Mouse (Mus musculus) ovary, postnatal 10 days (tissue): ENCODE measurements at regions not wholly inside any gene's neighbourhood (a gene's known extent, or its start where the extent isn't known, plus 50 kb on each side); places are given as distances from the start of the nearest gene placed in this dataset.

Source experiments
- DNase-seq: peaks from one replicate; pipeline ENCODE4 v3.0.0; 2022; ENCODE audit warnings: low spot score

DNA sequence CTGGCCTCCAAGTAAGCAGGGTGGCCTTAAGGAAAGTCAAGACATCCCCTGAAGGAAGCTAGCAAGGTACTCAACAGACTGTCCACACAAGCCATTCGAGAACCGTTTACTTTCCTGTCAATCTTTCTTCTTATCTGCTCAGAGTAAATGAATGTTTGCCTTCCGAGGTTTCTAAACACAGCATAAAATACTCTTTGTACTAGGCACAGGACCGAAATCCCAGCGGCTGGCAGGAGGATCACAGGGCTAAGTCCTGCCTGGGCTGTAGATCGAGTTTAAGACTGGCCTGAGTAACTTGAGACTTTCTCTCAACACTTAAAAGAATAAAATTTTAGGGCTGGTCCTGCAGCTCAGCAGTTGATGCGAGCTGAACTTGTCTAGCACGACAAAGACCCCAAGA is 175.9 kb downstream of the Bcl2l11 start:
- no peak for DNase-seq

DNA sequence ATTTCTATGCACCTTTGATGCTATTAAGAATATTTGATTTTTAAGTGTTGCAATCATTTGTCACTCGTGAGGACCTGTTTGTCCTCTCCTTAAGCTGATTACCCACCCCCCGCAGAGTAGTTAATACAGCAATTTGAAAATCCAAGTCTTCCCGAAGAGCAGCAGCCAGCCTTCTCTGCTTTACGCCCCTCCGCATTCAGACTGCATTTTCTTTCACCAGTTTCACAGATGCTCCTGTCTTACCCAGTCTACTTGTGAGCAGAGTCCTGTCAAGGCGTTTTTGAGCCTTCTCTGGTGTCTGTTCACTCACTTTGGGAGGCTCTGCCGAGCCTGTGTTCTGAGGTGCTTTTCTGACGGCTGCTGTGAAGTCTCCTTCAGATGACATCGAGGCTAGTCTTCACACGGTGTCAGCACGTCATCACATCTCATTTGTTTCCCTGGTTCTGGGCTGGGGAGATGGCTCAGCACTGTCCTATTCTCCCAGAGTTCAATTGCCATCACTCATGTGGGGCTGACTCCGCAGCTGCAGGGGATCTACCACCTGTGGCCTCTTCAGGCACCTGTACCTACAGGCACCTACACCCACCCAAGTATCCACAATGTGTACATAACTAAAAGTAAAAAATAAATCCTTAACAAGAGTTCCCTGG is 178.3 kb downstream of the Bcl2l11 start:
- DNase-seq = no peak

DNA sequence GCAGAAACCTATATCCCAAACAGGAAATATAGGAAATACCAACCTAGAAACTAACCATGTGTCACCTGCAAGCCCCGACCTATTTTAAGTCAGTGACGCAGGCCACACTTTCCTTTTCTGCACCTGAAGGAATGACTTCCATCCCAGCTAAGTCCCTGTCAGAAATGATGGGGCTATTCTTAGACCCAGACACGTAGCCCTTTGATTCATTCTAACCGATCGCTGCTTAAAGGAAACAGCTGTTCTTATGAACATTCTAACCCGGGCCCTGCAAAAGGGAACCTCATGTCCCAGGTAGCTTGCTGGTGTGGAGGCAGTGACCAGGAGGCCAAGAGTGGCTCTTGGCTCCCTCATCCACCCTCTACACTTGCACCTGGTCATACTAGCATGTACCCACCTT is 180.9 kb downstream of the Bcl2l11 start:
- no peak for DNase-seq

DNA sequence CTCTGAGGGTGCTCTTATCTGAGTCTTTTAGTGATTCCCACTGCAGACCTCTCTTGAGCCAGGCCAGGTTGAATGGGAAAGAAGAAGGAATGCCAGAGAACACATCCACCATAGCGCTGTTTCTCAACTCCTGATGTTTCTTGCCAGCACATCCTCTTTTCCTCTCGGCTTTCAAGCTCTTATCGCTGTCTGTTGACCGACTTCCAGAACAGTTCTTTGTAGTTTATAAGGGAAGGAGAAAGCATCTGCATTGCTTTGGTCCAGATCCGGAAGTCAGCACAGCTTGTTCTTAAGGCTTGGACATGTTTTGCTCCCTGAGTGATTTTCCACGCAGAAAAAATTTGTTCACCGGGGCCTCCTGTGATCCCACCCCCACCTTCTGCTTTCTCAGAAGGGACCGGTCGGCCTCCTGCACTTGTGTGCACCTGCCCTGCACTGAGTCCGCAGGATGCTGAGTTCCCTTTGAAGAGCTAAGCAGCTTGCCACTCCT is 183.7 kb downstream of the Bcl2l11 start:
- DNase-seq = no peak

DNA sequence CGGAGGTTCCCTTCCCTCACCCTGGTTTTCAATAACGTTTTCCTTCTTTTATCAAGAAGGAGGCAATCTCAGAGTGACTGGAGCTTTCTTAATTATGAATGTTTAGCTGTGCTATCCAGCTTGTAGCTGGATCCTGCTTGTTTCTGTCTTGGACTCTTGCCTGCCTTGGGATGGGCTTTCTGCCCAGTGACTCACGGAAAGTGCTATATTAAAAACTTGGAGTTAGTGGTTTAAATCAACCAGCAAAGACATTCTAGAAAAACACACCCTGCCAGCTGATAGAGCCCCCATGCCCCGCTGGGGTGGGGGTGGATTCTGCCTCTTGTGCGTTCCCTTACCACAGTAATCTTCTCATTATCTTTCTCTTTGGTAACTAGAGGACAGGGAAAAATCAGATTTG is 184.2 kb downstream of the Bcl2l11 start:
- DNase-seq = peak; percentile 75

DNA sequence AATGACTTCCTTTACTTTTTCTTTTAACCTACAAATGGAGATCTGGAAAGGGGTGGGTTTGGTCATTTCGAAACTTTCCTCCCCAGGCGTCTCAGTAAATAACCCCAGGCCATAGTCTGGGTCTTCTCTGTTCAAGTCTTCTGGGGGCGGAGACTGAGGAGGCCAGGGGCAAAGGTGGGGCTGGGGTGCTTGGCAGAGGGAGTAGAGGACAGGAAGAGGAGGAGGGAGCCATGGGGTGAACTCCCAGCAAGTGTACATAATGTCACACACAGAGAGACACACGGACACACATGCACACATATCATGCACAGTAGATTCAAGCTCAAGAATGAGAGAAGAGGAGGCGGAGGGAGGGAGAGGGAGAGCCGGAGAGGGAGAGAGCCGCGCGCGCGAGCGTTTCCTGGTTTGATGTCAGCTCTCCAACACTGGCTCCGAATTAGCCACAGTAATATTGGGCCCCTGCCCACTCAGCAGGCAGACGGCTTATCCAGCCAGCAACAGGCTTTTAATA is 186.3 kb downstream of the Bcl2l11 start:
- no peak for DNase-seq

DNA sequence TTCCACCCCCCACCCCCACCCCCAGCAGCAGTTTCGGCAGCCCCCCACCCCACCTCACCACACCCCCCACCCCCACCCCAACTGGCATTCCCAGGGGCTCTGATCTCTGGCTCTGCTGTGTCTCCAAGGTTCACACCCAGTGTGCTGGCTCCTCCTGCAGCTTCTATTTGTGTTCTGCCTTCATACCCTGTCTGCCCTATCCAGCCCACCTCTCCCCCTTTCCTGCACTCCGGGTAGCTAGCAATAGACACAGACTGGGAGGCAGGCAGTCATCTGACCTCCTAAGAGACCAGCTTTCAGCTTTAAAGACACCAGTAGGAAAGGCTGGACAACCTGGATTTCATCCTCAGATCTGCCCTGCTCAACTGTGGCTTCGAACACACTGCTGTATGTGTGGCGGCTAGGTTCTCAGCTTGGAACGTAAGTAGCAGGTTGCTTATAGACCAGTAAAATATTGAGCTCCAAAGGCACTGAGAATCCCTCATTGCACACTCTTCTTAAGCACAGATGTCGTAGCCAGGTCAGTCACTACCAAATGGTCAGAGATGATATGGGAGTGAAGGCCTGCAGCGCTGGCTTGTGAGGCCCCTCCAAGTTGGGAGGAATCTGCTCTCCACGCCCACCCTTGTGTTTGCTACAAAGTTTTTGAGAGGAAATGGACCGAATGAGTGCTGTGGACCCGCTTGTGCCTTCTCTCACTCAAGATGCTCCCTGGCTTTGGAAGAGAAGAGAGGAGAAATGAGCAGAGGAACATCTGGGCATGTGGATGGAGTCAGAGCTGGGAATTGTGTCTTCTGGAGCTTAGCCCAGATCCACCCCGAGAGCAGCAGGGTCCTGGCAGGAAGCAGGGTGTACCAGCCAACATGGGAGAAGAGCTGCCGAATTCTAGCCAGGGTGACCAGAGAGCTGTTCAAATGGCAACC is 187.1 kb downstream of the Bcl2l11 start:
- no peak for DNase-seq

DNA sequence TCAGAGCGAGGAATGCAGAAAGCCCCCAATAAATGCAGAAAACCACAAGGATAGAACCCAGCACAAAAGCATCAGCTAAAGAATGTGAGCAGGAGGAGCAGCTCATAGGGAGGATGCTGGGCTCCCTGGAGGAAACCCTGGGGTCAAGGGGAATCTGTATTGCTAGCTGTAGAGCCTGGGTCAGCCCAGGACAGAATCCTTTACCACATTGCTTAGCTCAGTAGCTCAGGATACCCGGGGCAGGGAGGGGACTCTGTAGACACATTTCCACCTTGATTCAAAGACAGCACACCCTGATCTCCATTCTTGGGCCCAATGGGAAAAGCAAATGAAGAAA is 187.7 kb downstream of the Bcl2l11 start:
- no peak for DNase-seq

DNA sequence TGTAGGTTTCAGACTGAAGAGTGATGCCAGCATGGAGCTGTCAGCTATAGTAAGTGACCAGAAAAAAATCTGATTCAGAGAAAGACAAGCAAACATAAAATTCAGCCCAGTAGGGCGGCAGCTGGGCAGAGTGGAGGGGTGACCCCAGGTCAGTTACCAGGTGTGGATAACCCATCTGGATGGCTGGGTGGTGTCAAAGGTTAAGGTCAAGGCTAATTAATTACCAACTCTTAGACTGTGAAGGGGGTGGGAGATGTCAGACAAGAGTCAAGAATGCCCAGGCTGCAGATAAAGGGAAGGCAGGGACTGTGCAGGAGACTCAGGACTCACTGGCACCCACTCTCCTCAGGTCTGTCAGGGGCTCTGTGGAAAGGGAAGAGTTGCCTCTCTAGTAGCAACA is 188.1 kb downstream of the Bcl2l11 start:
- DNase-seq = no peak

DNA sequence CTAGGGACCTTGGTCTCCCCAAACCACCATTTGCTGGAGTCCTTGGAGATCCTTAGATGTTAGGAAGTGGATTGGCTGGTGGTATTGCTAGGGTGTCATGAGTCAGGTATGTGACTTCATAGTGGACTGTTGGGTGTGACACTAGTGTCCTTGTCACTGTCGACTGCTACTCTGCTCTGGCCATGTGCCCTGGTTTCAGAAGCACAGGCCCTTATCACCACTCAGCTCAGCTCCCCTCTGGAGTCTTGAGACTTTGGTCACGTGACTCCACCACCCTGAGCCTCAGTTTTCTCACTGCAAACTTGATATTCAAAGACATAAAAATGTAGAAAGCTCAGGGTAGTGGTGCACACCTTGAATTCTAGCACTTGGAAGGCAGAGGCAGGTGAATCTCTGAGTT is 190.7 kb downstream of the Bcl2l11 start:
- DNase-seq = no peak

DNA sequence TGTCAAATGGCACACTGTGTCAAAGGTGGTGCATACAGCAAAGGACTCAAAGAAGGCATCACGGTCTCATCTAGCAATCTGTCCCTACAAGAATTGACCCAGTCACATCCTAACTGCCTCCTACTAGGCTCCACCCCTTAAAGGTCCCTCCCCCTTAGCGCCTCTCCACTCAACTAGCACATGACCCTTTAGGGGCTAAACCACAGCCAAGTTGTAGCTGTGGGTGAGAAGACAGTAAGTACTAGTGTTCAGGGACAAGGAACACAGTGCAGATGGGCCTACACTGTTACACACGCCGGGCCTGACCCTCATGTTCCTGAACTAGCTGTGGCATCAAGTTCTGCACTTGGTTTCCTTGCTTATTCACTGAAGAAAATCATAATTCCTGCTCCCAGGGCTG is 192.4 kb downstream of the Bcl2l11 start:
- DNase-seq = no peak

DNA sequence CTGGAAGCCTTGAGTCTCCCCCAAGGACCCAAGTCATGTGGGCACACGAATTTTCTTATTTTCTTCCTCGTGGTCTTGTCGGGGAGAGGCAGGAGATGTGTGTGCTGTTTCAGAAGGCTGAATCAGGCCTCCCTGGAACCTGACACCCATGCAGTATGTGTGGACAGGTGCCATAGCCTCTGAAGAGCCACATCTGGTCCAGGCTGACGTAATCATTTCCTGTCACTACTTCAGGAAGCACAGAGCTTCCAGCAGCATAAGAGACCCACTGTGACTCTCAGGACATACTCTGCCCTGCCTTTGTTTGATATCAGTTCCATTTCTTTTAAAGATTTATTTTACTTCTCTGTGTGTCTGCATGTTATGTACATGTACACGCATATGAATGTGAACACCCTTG is 193.1 kb downstream of the Bcl2l11 start:
- no peak for DNase-seq

DNA sequence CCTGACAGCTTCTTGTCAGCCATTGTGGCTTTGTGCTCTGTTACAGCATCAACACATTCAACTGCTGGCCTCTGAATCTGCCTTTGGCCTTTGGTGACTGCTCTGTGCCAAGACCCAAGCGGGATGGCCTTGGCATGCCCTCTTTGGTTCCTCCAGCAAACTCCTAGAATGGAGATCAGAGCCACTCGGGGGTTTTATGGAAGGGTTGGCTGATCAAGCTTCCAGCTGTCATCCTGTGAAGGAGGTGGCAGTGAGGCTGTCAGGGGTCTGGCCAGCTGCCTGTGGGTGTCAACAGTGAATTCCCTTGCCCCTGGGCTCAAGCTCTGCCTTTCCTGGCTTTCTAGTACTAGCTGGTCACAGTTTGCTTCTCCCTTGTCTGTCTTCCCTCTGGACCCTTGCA is 195.6 kb downstream of the Bcl2l11 start:
- DNase-seq = no peak

DNA sequence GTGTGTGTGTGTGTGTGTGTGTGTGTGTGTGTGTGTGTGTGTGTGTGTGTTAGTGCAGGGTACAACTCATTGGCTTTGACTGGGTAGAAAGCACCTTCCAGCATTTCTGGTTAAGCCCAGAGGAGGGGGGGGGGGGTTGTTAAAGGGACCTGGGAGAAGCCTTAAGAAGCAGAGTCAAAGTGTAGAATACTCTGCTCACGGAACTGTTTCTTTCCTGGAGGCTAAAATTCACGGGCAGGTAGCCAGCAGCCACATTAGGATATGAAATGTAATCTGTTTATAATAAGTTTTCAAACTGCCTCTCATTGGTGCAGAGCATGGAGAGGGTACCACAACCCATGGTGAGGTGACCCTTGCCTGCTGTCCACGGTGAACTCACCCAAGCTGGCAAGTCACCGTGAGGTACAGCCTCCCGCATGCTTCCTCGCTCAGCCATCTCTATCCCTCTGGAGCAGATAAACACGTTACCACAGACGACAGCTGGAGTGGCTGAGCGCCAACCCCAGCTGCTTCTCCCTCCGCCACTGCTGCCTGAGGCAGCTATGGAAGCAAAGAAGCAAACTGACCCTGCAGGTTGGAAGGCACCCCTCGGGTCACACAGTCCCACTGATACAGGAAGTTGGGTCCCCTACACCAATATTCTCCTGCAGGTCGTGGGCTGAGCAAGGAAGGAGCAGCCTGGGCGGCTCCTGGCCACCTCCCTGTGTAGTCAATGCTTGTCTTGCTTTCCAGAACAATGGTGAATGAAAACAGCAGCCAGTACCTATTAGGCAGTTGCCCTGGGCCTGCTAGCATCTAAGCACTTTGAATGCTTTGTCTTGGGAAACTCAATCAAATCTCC is 198.6 kb downstream of the Bcl2l11 start:
- DNase-seq = no peak

DNA sequence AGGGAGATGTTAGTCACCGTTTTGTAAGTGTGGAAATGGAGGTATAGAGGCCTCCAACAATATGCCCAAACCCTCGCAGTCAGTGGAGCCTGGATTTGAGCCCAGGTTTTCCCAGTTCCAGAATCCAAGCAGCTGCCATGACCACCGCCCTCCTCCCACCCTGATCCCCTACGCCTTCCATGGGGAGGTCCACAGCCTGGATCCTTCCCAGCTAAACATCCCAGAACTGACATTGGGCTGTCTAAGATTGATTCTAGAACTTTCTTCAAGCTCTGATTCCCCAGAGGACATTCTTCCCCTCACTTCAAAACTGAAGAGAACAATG is 199.2 kb downstream of the Bcl2l11 start:
- no peak for DNase-seq

DNA sequence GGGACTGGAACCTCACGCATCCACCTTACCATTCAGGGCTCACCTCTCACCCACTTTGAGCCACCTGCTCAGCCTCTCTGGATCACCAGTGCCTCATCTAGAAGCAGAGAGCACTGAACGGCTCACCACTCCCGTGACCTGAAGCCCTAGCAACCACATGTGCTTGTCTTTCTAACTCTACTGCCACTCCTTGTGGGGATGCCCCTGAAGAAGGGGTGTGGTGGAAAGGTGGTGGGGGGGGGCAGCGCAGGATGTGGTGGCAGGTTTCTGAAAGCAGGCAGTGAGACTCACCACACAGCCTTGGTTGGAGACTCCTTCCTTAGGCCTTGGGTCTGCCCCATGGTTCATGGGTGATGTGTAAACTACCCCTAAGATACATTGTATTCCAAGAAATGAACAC is 199.6 kb downstream of the Bcl2l11 start:
- no peak for DNase-seq

DNA sequence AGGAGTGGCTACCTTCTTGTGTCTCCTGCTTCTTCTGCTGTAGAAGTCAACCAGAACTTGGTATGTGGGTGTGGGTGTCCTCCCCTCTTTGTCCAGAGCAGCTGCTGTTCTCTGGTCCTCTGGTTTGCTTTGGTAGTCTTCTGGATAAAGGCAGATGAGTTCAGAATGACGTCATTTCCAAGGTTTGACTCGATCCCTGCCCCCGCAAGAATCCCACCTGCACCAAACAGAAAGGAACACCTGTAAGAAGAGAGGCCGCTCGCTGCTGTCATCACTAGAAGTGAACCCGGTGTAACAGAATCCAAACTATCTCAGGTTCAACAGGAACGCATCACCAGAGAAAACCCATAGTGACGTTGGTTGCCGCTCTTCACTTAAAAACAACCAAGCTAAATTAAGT is 205.0 kb downstream of the Bcl2l11 start:
- no peak for DNase-seq

DNA sequence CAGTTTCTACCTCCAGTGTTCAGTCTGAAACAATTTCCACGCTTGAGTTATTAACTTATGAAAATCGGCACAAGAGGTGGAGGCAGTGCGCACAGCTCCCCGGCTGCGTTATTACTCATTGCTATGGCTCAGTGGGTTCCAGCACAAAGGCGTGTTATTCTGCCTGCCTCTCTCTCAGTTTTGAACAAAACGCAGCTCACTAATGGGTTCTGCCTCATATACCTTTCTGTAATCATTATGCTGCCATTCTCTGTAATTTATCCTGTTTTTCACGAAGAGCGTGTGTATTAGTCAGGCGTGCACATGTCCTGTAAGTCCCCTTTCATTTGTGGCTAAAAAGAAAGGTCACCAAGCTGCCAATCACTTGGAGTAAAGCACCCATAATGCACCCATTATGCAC is 205.4 kb downstream of the Bcl2l11 start:
- DNase-seq = no peak

DNA sequence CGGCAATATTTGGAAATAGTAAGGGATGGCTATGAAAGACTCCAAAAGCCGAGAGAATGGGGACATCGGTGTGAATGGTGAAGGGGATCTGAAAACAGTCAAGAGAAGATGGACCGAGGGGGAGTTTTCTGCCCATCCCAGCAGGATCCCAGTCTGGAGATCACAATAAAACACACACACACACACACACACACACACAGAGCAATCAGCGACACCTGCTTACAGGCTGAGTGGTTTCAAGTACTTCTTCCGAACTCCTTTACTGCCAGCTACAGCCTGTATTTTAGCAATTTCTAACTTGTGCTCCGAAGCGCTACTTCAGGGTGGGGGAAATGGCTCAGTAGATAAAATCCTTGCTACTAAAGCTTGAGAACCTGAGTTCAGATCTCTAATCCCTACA is 205.8 kb downstream of the Bcl2l11 start:
- no peak for DNase-seq

DNA sequence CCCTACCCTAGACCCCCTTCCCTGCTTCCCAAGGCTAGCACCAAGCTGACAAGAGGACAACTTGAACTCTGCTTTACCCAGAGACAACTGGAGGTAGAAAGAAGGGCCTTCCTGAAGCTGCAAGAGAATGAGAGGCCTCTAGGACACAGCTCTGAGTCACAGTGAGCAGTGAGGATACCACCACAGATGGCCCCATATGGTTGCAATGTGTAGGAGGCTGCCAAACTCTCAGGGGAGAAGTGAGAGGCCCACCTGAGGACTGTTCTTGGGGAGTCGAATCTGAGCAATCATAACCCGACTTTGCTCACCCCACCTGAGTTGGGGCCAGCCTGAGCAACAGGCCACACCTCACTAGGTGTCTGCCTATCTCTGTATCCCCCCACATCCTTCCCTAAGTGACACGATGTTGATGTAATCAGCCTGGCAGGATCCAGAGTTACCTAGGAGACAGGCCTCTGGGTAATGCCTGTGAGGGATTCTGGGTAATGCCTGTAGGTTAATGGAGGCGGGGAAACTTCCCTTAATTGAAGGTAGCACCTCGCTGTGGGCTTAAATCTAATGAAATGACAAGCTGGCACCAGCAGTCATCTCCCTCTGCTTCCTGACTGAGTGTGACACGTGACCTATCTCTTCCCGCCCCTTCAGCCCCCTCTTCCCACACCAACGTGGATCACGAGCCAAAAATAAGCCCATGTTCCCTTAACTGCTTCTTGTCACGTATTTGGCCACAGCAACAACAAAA is 207.7 kb downstream of the Bcl2l11 start:
- no peak for DNase-seq

DNA sequence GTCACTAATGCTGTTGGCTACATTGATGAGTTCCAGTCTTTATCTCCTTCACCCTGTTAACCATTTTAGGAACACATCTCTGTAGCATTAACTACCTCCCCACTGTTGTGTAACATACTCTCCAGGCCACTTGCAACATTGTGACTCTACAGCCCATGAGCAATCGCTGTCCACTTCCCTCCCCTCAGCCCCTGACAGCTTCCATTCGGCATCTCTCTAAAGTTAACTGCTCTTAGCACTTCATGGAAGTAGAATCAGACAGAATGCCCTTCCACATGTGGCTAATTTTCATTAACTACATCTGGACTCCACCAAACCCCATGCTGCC is 208.3 kb downstream of the Bcl2l11 start:
- no peak for DNase-seq
